Mouse (Mus musculus) megakaryocyte, embryonic 14.5 days (primary cell): ENCODE results near the gene Snx29.

Experiments used
- FLI1 ChIP-seq: IDR thresholded peaks from 2 replicates; pipeline ENCODE4 v1.6.1; 2012; ENCODE audit warnings: low read length, inconsistent platforms, mixed read lengths
- GATA1 ChIP-seq: IDR thresholded peaks from 3 replicates; pipeline ENCODE4 v1.6.1; 2012; ENCODE audit warnings: mixed read lengths, low read length, inconsistent platforms, borderline replicate concordance

DNA sequence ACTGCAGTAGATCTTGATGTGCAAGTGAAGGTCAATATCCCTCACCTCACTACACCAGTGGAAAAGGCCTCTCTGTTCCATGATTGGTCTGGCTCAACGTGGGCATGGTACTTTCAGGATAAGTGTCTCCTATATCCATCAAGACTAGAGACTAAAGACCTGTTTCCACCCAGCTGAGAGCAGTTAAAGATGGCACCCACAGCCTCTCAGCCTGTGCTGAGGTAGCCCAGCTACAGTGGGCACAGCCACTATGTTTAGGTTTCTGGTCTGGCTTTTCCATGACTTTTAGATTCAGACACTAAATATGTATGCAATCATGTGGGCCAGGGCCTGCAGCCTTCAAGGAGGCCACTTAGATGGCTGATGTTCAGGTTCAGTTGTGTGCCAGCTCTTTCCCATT, 345.7 kb downstream of the Snx29 start:
- no peak for TF ChIP-seq GATA1
- no peak for TF ChIP-seq FLI1
